Mouse (Mus musculus) thymus, adult 2 months (tissue): Measurements from ENCODE around the gene Rps6ka2. TPM values are rescaled to one million over a fixed set of nuclear protein-coding genes. Genes with fewer than 3 reads are reported as not detected.

Experiments
- DNase-seq: peaks from one replicate; pipeline ENCODE4 v3.0.0; 2021
- H3K27ac ChIP-seq: fragments of 200-500 bp; 2 replicates; pipeline ENCODE4 v1.5.1; 2012; ENCODE audit warnings: low read length, control low read depth; ENCODE audit not compliant: control insufficient read depth, insufficient read depth
- H3K27me3 ChIP-seq: fragments of 200-500 bp; 2 replicates; pipeline ENCODE4 v1.6.1; 2012; ENCODE audit warnings: mild to moderate bottlenecking, low read length, moderate library complexity, mixed read lengths; ENCODE audit not compliant: control insufficient read depth, insufficient read depth
- H3K36me3 ChIP-seq: fragments of 200-500 bp; 2 replicates; pipeline ENCODE4 v1.6.1; 2012; ENCODE audit warnings: mild to moderate bottlenecking, low read length, moderate library complexity; ENCODE audit not compliant: control insufficient read depth, insufficient read depth
- H3K4me1 ChIP-seq: fragments of 200-500 bp; replicated peaks from 2 replicates; pipeline ENCODE4 v1.6.1; 2012; ENCODE audit warnings: low read length; ENCODE audit not compliant: control insufficient read depth, insufficient read depth
- H3K4me3 ChIP-seq: fragments of 200-500 bp; 2 replicates; pipeline ENCODE4 v1.5.1; 2012; ENCODE audit warnings: mild to moderate bottlenecking, low read length, control low read depth, moderate library complexity; ENCODE audit not compliant: control insufficient read depth, insufficient read depth
- CTCF ChIP-seq: fragments of 200-500 bp; IDR thresholded peaks from 2 replicates; pipeline ENCODE4 v1.5.1; 2012; ENCODE audit warnings: mild to moderate bottlenecking, control low read depth, low read length, moderate library complexity, borderline replicate concordance; ENCODE audit not compliant: control insufficient read depth, poor library complexity, insufficient read depth; ENCODE audit errors: extremely low read depth
- POLR2A ChIP-seq: fragments of 200-500 bp; IDR thresholded peaks from 2 replicates; pipeline ENCODE4 v1.6.1; 2012; ENCODE audit warnings: mild to moderate bottlenecking, low read length, control low read depth, moderate library complexity; ENCODE audit not compliant: control insufficient read depth, poor library complexity, insufficient read depth; ENCODE audit errors: extremely low read depth
- WGBS: fragments of 180-500 bp; shearing (Covaris S2); methylation state at CpG from one replicate; pipeline ENCODE4 v1.1.7; 2018; 5-methylcytosine and 5-hydroxymethylcytosine counted together
- polyA plus RNA-seq: library from polyadenylated mRNA; depleted of rRNA; stranded (reverse); fragments of >200 nt; gene quantifications from 2 replicates; pipeline ENCODE4 v1.2.3, GENCODE M21; 2012

Gene Rps6ka2
- polyA plus RNA-seq, 1 experiment: 8.8 TPM

GRCm38 (mm10) chr17:7140399-7141174 lies 29.3 kb upstream of the Rps6ka2 start:
- TF ChIP-seq CTCF (no peak), POLR2A (no peak)
- H3K27me3 ChIP-seq: no peaks in the 10 kb centered on the region
- H3K27ac ChIP-seq: no peak overlapping the region
- WGBS: 93% methylated on average over 10 of the region's 10 CpGs
- no peak overlapping the region for H3K4me3 ChIP-seq
- H3K36me3 ChIP-seq: no peaks in the 10 kb centered on the region
- no peak for DNase-seq
- H3K4me1 ChIP-seq: peaks cover 13% of the 10 kb centered on the region

GRCm38 (mm10) chr17:7142367-7142766 lies 27.5 kb upstream of the Rps6ka2 start:
- no peaks in the 10 kb centered on the region for H3K27me3 ChIP-seq
- WGBS: 47% methylated on average over 4 of the region's 4 CpGs
- TF ChIP-seq CTCF: no peak
- no peak for TF ChIP-seq POLR2A
- DNase-seq: peak; percentile 35
- H3K27ac ChIP-seq: no peak overlapping the region
- H3K4me1 ChIP-seq: peaks cover 19% of the 10 kb centered on the region
- H3K36me3 ChIP-seq: no peaks in the 10 kb centered on the region
- H3K4me3 ChIP-seq: no peak overlapping the region

- no peak for TF ChIP-seq CTCF
- no peak for TF ChIP-seq POLR2A
- peaks cover 19% of the 10 kb centered on the region for H3K4me1 ChIP-seq
- 92% methylated on average over 7 of the region's 7 CpGs for WGBS
- H3K27ac ChIP-seq: no peak overlapping the region
- DNase-seq: no peak
- H3K36me3 ChIP-seq: no peaks in the 10 kb centered on the region
- H3K4me3 ChIP-seq: no peak overlapping the region
- no peaks in the 10 kb centered on the region for H3K27me3 ChIP-seq
Measured at GRCm38 (mm10) chr17:7143885-7144518, 25.9 kb upstream of the Rps6ka2 start.

- Histone ChIP-seq H3K36me3 (no peaks in the 10 kb centered on the region), H3K4me3 (no peak overlapping the region), H3K4me1 (peaks cover 19% of the 10 kb centered on the region), H3K27ac (no peak overlapping the region), H3K27me3 (no peaks in the 10 kb centered on the region)
- 49% methylated on average over 9 of the region's 9 CpGs for WGBS
- TF ChIP-seq POLR2A (no peak), CTCF (no peak)
- no peak for DNase-seq
Measured at GRCm38 (mm10) chr17:7145373-7146058, 24.4 kb upstream of the Rps6ka2 start.

- no peak for DNase-seq
- Histone ChIP-seq H3K4me3 (no peak overlapping the region), H3K36me3 (no peaks in the 10 kb centered on the region), H3K4me1 (peaks cover 19% of the 10 kb centered on the region), H3K27ac (no peak overlapping the region), H3K27me3 (no peaks in the 10 kb centered on the region)
- 52% methylated on average over 7 of the region's 7 CpGs for WGBS
- no peak for TF ChIP-seq CTCF
- no peak for TF ChIP-seq POLR2A
Measured at GRCm38 (mm10) chr17:7146479-7146878, 23.4 kb upstream of the Rps6ka2 start.

GRCm38 (mm10) chr17:7147920-7148321 lies 22.0 kb upstream of the Rps6ka2 start:
- Histone ChIP-seq H3K4me3 (no peak overlapping the region), H3K4me1 (peaks cover 13% of the 10 kb centered on the region), H3K27ac (0 out of 2 replicates have a peak overlapping the region, but pooled peaks have one; percentile 36), H3K27me3 (no peaks in the 10 kb centered on the region), H3K36me3 (no peaks in the 10 kb centered on the region)
- WGBS: 79% methylated on average over 12 of the region's 12 CpGs
- TF ChIP-seq CTCF (no peak), POLR2A (no peak)
- DNase-seq: no peak
